In the genomic region with DNA sequence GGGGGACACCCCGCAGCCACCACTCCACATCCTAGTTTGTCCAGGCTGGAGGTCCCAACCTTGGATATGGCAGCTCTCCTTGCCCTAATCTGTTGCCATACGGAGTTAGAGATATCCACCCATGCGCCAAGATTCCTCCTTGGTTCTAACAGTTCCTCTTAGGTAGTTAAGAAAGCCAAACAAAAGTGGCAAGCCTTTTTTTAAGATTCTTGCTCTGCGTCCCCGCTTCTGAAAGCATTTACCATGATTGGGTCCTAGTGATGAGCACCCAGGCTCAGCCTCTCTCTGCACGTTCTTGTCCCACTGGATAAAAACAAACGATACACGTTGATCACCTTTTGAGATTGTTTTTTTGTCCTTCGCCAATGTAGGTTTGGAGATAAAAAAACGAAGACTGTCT, we compare ENCODE assay signal across 9 mouse cellular contexts. TPM values are rescaled to one million over a fixed set of nuclear protein-coding genes. Genes with fewer than 3 reads are reported as not detected.
DNase-seq lines count a peak whose midpoint lies in the region; ATAC-seq and TF ChIP-seq lines count a peak whose summit lies in the region.
"Had no signal": no experiment of that assay in that cellular context is flagged by ENCODE, and none has a peak within 500 bp of the region (broad histone marks: within the 10 kb centered on the region; RNA-seq: fewer than 3 reads in every experiment).

No protein-coding gene starts in this region.

- no peak for ATAC-seq in heart, embryonic 13.5 days (ENCODE audit: extremely low read depth, insufficient number of reproducible peaks, low FRiP score, low TSS enrichment)
- ATAC-seq in liver, embryonic 15.5 days (ENCODE audit: insufficient read depth) = no peak
- ATAC-seq: activated CD4-positive, CD25-positive, alpha-beta regulatory T cell, adult 4 months had no signal

- 0 out of 2 replicates have a peak, but pooled peaks cover 6% of the 10 kb centered on the region for H3K36me3 ChIP-seq in heart, embryonic 13.5 days
- H3K36me3 ChIP-seq in ES-E14 (ENCODE audit: control insufficient read depth, insufficient read depth, low read length, poor library complexity, severe bottlenecking) = peaks cover 12% of the 10 kb centered on the region; the same call in 1 of the 2 replicates
- peaks cover 34% of the 10 kb centered on the region for H3K36me3 ChIP-seq in hindbrain, embryonic 10.5 days
- H3K36me3 ChIP-seq in liver, embryonic 15.5 days (replicated peaks) = no peaks in the 10 kb centered on the region

- H3K4me3 ChIP-seq in heart, embryonic 13.5 days = peak overlapping the region; percentile 64
- peak overlapping the region; percentile 65 to 75 for H3K4me3 ChIP-seq in ES-E14 (ENCODE audit: insufficient read depth in 1 of 2, low read depth in 1 of 2, low read length in 2 of 2, poor library complexity in 1 of 2, severe bottlenecking in 1 of 2)
- peak overlapping the region; percentile 79 for H3K4me3 ChIP-seq in hindbrain, embryonic 10.5 days
- H3K4me3 ChIP-seq in liver, embryonic 15.5 days (replicated peaks) = 0 out of 2 replicates have a peak overlapping the region, but pooled peaks have one; percentile 39

- 12% methylated on average over 10 of the region's 10 CpGs for WGBS in heart, embryonic 13.5 days
- WGBS in hindbrain, embryonic 10.5 days = 3% methylated on average over 10 of the region's 10 CpGs
- 13% methylated on average over 10 of the region's 10 CpGs for WGBS in liver, embryonic 15.5 days (ENCODE audit: insufficient replicate concordance)

- in situ Hi-C loops in ES-E14 (cut with MboI; ENCODE audit: low sequenced_read_pairs in 2 of 2, unreplicated experiment in 2 of 2) = loop anchor here in 1 of 2 experiments (25.0 kb wide), 1 partner anchor 480 kb away; no protein-coding TSS in a partner anchor

- H3K9ac ChIP-seq in heart, embryonic 13.5 days = peak overlapping the region; percentile 84
- no peak overlapping the region for H3K9ac ChIP-seq in ES-E14 (ENCODE audit: insufficient read depth, low read depth, low read length, poor library complexity, severe bottlenecking)
- H3K9ac ChIP-seq in liver, embryonic 15.5 days = no peak overlapping the region

- DNase-seq in heart, postnatal 36 days = no peak
- DNase-seq in ES-E14 (ENCODE audit: low read depth, low spot score) = no peak
- no peak for DNase-seq in hindbrain, embryonic 10.5 days (ENCODE audit: low spot score)
- DNase-seq in cerebellum, adult 9-11 months = no peak
- no peak for DNase-seq in left cerebral cortex, postnatal 10 days (ENCODE audit: extremely low spot score in 1 of 2, low spot score in 2 of 2)
- no peak for DNase-seq in adrenal gland, adult 18-20 months (ENCODE audit: low spot score in 2 of 2)

- intact Hi-C loops in heart, postnatal 36 days (cut with DNase I) = no loop called here
- intact Hi-C loops in left cerebral cortex, postnatal 10 days (cut with DNase I) = loop anchor here (10.0 kb wide), 1 partner anchor 642 kb away; a partner anchor contains a TSS

- peak overlapping the region; percentile 94 for H3K4me2 ChIP-seq in heart, embryonic 13.5 days
- no peak overlapping the region for H3K4me2 ChIP-seq in liver, embryonic 15.5 days

- peaks cover 71% of the 10 kb centered on the region for H3K27me3 ChIP-seq in heart, embryonic 13.5 days (replicated peaks)
- peaks cover 30% of the 10 kb centered on the region for H3K27me3 ChIP-seq in hindbrain, embryonic 10.5 days (ENCODE audit: insufficient read depth, poor library complexity, severe bottlenecking)
- H3K27me3 ChIP-seq in liver, embryonic 15.5 days = peaks cover 68% of the 10 kb centered on the region

- H3K9me3 ChIP-seq in heart, embryonic 13.5 days = no peaks in the 10 kb centered on the region
- no peaks in the 10 kb centered on the region for H3K9me3 ChIP-seq in ES-E14 (ENCODE audit: control insufficient read depth, insufficient read depth, low read depth, low read length)
- no peaks in the 10 kb centered on the region for H3K9me3 ChIP-seq in hindbrain, embryonic 10.5 days
- H3K9me3 ChIP-seq in liver, embryonic 15.5 days (replicated peaks) = no peaks in the 10 kb centered on the region

- H3K27ac ChIP-seq in heart, embryonic 13.5 days (replicated peaks) = peak overlapping the region; percentile 13; the same call in 1 of the 2 replicates
- H3K27ac ChIP-seq in ES-E14 (ENCODE audit: insufficient read depth, low read depth, low read length, poor library complexity, severe bottlenecking) = no peak overlapping the region
- H3K27ac ChIP-seq in hindbrain, embryonic 10.5 days = peak overlapping the region; percentile 94
- no peak overlapping the region for H3K27ac ChIP-seq in liver, embryonic 15.5 days (replicated peaks)

- H3K4me1 ChIP-seq in heart, embryonic 13.5 days = peaks cover 28% of the 10 kb centered on the region
- H3K4me1 ChIP-seq in ES-E14 (ENCODE audit: control insufficient read depth in 2 of 2, insufficient read depth in 2 of 2, low read length in 2 of 2, poor library complexity in 1 of 2) = peaks cover 0 to 14% of the 10 kb centered on the region in 2 experiments; a peak in 1 of 4 replicates
- peaks cover 76% of the 10 kb centered on the region for H3K4me1 ChIP-seq in hindbrain, embryonic 10.5 days (replicated peaks)
- H3K4me1 ChIP-seq in liver, embryonic 15.5 days (replicated peaks) = peaks cover 7% of the 10 kb centered on the region; the same call in 1 of the 2 replicates

TF ChIP-seq in ES-E14, 5 proteins besides CTCF, POLR2A, EP300 and RAD21:
- TF ChIP-seq ZNF384 (IDR thresholded peaks at IDR 0.05; ENCODE audit: low read depth, low read length) (no peak), CHD2 (IDR thresholded peaks at IDR 0.05; ENCODE audit: low read depth, low read length) (no peak), HCFC1 (IDR thresholded peaks at IDR 0.05; ENCODE audit: borderline replicate concordance, insufficient read depth, low read length) (no peak), MAFK (IDR thresholded peaks at IDR 0.05; ENCODE audit: insufficient read depth, low read depth, low read length) (no peak), ZC3H11A (IDR thresholded peaks at IDR 0.05; ENCODE audit: borderline replicate concordance, low read depth, low read length) (no peak)

RNA-seq across cellular contexts. Expression of a gene that starts 1.0 kb away (rescaled TPM):
- 183 and 194 TPM in 2 replicates for polyA plus RNA-seq in heart, embryonic 13.5 days (2015; fragmentation: Nextera tagmentation; extraction: Ambion mirVana)
- total RNA-seq in heart, postnatal 36 days (2021) = 1 to 10 TPM; 5.2 to 5.7 TPM
- 29.5 and 65.4 TPM in 2 replicates for total RNA-seq in ES-E14 (2012; rRNA removed)
- 166 and 251 TPM in 2 replicates for polyA plus RNA-seq in hindbrain, embryonic 10.5 days (2016; fragmentation: Nextera tagmentation; extraction: Ambion mirVana)
- 2.4 and 4.1 TPM in 2 replicates for polyA plus RNA-seq in liver, embryonic 15.5 days (2015; fragmentation: Nextera tagmentation; extraction: Ambion mirVana)
- 10 to 100 TPM in 1 of 2 experiments, 1 to 10 TPM in 1; 9.6 to 12.2 TPM for total RNA-seq in left cerebral cortex, postnatal 10 days (2021)
- total RNA-seq in adrenal gland, adult 18-20 months (2021) = 1 to 10 TPM; 2.6 to 6.5 TPM

Comparison
In these comparisons a context has a peak if more than half of its experiments do, and no peak if none do; other contexts are left out.
1. H3K27ac ChIP-seq: peak in heart, embryonic 13.5 days (single experiment) and hindbrain, embryonic 10.5 days (single experiment); none in ES-E14 (single experiment) and liver, embryonic 15.5 days (single experiment).
2. Peak in every context shown above with its lines, with median percentiles within 50 percentile points of each other: H3K4me3 ChIP-seq.